Mouse (Mus musculus) inflammation-experienced regulatory T-cells (primary cell): ENCODE measurements around the gene Zbtb18. TPM values are rescaled to one million over a fixed set of nuclear protein-coding genes. Genes with fewer than 3 reads are reported as not detected.

Experiments used
- polyA plus RNA-seq, 2 experiments: library from polyadenylated mRNA; unstranded; fragments of 100-300 nt; shearing (Covaris generic); gene quantifications; one replicate each; pipeline ENCODE4 v1.2.1; 2017

The Zbtb18 gene
- 1 to 10 TPM; 8.4 to 9.6 TPM for polyA plus RNA-seq

GRCm38 (mm10) chr1:177442196-177442808 lies at the start of gene Zbtb18:
Gene Zbtb18 (plus strand): TSS chr1:177442351.

Other genes starting within 250 kb of the Zbtb18 start
- gene Akt3, start 184.1 kb upstream of the Zbtb18 start, polyA plus RNA-seq = 1 to 10 TPM; 5.1 to 7.2 TPM